Mouse (Mus musculus) MEL-GATA-1-ER (cell line): ENCODE results near the gene Slfn3.
"Not testable (repeated sequence)": the region's sequence is repeated elsewhere in the genome, so short reads cannot be mapped to it uniquely, and the experiment has no call there.

ENCODE experiments used
- DNase-seq: peaks from one replicate; pipeline ENCODE4 v3.0.0-alpha.2; 2012; ENCODE audit warnings: low read depth; ENCODE audit errors: extremely low read depth

Gene Slfn3

DNA sequence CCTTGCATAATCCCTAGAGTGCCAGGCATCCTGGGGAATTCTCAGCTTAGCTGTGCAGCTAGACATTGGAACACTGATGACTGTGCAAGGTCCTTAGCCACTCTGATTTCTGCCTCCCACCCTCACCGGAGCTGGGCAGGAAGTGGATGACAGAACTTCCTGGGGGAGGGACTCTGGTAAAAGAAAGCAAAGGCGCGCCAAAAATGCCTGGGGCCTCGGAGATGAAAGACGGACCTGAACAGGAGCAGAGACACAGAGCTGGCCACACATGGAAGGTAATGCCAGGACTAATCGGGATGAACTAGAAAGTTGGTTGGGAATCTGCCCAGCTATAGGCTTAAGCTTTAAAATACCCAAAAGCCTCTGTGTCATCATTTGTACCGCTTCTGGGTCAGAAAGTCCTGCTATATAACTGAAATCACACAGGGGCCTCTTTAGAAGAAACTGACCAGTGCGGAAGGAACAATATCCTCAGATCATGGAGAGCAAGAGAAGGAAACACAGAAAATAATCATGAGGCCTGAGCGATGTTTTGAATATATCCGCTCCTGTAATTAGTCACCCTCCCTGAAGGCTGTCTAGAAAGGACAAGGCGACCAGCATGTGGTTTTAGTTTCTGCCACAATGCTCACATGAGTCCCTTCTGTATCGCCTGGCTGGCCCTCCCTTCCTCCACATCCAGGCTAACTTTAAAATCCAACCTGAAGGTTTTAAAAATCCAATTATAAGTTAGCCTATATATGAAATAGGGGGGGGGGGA, at the start of gene Slfn3:
Slfn3 (plus strand) TSS at position 197 of the 760 bp plus-strand sequence.
- DNase-seq = no peak

DNA sequence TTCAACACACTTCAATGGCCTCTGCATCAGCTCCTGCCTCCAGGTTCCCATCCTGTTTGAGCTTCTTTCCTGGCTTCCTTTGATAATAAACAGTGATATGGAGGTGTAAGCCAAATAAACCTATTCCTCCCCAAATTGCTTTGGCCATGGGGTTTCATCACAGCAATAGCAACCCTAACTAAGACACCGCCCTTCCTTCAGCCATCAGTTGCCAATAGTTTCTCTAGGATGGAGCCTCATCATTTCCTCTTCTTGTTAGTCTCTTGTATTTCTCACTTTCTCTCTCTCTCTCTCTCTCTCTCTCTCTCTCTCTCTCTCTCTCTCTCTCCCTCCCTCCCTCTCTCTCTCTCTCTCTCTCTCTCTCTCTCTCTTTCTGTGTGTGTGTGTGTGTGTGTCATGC, 42.2 kb upstream of the Slfn3 start:
- DNase-seq = not testable (repeated sequence)

DNA sequence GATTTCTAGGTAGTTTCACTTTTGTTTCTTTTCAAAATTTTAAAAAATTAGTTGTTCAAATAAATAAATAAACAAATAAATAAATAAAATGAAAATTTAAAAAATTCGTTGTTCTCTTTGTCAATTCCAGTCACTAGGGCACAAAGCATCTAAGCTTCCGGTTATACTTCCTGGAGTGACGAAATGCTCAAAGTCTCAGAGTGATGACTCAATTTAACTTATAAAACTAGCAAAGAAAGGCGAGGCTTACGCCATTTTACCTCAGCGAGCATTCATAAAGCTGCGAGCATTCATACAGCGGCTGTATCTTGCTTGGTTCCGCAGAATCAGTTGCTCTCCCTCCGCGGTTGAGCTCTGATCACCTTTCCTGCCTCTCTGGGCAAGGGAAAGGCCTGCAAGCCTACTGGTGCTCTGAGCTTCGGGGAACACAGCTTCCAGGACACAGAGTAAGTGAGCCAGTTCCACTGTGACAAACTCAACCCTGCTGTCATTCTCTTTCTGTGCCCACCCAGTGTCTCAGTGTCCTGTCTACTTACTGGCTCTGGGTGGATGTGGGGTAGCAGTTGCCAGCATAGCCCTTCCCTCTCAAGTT, 16.1 kb upstream of the Slfn3 start, which contains the start of gene Slfn4:
Slfn4 (plus strand) TSS at position 239 of the 592 bp plus-strand sequence.
- no peak for DNase-seq

DNA sequence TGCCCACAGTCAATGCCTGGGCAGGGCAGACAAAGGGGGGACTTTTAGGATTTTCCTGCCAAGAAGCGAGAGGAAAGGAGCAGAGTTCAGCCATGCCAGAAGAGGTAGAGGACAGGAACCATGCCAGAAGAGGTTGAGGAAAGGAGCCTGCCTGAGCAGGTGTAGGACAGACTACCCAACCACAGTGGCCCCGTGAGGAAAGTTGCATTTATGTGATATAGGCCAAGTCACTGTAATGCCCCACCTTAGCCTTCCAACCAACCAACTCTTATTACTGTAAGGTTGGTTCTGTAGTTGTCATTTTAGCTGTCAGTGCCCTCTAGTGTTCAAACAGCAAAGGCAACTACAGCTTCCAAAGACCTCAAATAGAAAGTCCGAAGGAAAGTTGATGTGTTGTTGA, 871 bp downstream of the Slfn3 start:
- peak; percentile 21 for DNase-seq

DNA sequence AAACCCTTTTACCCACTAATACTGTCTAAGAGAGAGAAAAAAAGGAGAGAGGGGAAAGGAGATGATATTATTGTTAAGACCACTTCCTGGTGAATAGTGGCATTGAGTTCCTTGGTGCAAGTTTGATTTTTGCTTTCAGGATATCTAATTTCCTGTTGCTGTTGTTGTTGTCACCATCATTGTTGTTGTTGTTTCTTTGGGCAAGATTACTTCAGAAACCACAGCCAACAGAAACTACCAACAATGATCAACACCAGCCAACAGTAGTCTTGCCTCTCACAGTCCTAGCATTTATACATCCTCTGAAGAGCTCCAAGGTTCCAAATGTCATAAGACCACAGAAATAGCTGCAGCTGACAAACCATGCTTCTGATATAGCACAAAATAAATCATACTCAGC, 13.9 kb downstream of the Slfn3 start:
- DNase-seq = no peak

DNA sequence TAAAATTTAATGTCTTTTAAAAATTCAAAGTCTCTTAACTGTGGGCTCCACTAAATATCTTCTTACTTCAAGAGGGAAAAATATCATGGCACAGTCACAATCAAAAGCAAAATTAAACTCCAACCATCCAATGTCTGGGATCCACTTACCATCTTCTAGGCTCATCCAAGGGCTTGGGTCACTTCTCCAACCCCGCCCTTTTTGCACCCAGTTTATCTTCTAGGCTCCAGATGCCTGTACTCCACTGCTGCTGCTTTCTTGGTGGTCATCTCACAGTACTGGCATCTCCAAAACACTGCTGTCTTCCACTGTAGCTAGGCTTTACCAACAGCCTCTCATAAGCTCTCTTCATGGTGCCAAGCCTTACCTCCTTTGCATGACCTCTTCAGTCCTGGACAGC, 25.0 kb downstream of the Slfn3 start:
- DNase-seq = no peak

DNA sequence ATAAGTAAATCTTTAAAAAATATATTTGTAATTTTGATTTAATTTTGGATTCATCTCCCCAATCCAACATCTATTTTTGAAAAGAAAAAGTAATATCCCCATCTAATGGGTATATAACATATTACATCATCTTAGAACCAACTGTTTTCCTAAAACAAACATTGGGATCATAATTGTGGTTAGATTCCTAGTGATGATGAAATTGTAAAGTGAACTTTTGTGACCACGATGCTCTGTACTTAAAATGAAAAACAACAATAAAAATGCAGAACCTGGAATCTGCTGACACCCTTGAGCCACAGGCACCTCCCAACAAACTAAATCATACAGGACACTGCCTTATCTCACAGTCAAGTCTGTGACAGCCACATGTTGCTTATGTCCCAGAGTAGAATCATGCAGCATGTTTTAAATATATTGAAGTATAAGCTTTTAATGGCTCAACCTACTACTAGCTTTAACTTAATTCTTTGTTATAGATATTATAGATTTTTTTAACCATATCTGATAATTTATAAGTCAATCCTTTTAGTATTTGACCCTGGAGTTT, 30.3 kb downstream of the Slfn3 start:
- no peak for DNase-seq

DNA sequence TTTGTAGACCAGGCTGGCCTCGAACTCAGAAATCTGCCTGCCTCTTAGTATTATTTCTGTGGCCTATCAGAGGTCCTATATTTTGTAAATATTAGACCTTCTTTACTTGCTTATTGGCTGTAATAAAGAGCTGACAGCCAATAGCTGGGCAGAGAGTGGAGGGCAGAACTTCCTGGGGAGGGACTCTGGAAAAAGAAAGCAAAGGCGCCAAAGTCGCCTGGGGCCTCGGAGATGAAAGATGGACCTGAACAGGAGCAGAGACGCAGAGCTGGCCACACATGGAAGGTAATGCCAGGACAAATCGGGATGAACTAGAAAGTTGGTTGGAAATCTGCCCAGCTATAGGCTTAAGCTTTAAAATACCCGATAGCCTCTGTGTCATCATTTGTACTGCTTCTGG, 32.2 kb downstream of the Slfn3 start:
- DNase-seq = peak; percentile 89

DNA sequence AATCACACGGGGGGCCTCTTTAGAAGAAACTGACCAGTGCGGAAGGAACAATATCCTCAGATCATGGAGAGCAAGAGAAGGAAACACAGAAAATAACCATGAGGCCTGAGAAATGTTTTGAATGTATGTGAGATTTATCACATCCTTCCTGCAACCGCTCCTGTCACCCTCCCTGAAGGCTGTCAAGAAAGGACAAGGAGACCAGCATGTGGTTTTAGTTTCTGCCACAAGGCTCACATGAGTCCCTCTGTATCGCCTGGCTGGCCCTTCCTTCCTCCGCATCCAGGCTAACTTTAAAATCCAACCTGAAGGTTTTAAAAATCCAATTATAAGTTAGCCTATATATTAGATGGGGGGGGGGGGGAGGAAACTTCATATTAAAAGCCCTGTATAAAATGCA, 32.7 kb downstream of the Slfn3 start:
- not testable (repeated sequence) for DNase-seq

DNA sequence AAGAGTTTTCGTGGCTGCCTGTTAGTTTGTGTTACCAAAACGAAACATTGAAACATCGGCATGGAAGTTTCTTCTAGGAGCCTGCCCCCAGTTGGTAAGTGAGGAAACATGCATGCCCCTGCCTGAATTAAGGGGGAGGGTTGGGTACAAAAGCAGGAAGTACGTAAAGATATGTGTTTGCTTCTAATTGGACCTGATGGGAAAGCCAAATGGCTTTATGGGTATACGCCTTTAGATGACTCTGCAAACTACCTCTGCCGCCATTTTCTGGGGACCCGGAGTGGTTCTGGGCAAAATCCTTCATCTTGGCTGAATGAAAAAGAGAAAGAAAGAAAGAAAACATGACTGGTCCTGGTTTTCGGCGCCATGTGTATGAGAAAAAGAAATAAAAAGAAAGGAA, 33.1 kb downstream of the Slfn3 start:
- peak; percentile 98 for DNase-seq

DNA sequence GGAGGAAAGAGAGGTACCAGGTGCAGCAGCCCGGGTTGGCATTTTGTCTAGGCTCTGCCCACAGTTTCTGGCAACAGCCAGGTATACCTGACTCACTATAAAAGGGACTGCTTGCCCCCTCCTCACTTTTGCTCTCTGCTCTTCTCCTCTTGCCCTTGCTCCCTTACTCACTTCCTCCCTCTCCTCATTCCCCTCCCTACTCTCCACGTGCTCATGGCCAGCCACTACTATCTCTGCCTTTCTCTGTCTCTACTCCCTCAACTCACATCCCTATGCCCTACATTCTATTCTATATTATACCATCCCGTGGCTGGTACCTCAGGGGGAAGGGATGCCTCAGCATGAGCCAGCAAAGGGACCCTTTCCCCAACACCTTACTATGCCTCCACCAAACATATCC, 33.6 kb downstream of the Slfn3 start:
- no peak for DNase-seq

DNA sequence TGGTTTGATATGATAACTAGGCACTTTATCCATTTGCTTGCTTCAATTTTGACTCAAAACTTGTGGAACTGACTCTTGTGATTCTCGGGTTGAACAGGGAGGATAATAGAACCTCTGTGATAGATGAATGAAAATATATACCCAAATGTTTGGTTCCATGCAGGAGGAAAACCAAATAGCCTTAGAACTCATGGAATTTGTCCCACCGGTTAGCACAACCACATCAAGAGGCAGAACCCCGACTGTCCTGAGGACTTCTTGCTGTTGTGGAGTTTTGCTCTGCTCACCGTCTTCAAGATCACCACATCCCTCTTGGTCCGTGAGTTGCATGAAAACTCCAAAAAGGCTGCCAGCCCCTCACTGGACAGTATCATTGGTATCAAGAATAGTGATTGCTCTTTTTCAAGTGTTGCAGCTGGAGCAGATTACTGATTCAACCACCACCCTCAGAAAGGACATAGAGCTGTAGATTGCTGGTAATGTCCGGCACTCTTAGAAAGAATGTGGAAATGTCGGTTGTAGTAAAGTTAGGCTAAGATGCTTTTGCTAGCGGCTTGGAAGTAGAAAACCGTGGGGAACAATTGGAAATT, 34.3 kb downstream of the Slfn3 start:
- DNase-seq = no peak

DNA sequence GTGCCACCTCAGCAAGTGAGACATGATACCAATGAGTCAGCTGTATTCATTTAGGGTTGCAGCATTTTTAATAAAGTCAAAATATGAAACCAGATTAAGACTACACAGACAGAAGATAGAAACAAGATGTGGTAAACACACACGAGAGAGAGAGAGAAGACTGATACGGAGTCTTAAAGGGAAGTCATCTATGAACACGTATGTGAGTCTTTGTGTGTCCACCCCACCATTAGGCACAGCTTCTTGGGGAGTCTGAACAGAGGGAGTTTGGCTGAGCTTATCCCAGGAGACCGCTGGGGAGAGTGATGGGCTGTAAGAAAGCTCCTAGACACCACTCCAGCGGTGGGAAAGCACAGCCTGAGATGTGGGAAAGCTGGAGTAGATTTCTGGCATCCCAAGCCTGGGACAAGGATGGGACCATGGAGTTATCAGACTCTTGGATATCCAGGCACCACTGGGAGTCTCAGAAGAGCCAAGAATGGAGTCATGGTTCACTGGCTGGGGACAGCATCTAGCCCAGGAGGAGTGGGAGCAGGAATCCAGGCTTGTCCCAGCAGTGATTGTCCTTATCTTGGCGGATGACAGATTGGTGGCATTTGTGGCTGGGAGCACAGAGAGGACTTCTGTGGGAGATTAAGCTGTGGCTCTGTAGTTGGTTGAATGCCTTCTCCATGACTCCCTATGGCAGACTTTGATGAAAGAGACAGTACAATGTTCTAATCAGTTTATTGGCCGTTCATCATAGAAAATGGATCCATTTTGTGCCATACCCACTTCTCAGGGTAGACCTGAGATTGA, 37.0 kb downstream of the Slfn3 start:
- no peak for DNase-seq

DNA sequence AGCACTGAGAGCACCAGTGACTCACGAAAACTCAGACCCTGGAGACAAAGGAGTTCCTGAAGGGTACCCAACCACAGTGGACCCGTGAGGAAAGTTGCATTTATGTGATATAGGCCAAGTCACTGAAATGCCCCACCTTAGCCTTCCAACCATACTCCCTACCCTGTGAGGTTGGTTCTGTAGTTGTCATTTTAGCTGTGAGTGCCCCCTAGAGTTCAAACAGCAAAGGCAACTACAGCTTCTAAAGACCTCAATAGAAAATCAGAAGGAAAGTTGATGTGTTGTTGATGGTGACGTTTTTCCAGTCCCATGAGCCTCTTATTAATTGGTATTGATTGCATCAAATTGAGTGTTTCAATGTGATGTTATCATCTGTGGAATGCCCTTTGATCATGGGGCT, 39.8 kb downstream of the Slfn3 start:
- no peak for DNase-seq

DNA sequence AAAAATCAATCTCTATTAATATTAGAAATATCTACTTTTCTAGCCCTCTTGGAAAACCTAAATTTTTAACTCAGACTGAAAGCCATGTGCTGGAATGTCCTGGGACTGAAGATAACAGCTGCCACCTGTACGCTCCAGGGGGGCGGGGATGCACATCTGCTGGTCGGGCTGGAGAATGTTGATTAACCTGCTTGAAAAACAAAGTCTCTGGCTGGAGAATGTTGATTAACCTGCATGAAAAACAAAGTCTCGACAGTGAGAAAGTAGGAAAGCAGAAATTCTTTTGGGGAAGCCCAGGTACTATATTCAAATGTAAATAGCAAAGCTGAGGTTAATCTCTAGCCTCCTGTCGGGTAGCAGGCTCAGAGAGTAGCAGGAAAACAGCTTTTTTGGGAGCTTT, 42.5 kb downstream of the Slfn3 start:
- DNase-seq = not testable (repeated sequence)

DNA sequence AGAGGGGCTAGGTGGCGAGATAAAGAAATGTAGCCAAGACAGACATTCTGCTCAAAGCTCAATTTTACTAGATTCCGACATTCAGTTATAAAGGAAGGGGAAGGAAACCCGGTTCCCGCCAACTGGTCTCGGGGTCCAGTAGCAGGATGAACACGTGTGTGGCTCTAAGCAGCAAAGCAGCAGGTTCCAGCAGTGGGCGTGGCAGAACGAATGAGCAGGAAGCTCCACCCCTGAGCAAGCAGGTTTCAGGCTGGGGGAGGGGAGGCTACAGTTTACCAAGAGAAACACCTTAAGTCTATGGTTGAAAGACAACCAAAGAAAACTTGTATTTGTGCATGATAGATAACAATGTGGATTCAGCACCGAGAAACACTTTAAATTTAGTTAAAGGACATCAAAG, 46.3 kb downstream of the Slfn3 start:
- not testable (repeated sequence) for DNase-seq

DNA sequence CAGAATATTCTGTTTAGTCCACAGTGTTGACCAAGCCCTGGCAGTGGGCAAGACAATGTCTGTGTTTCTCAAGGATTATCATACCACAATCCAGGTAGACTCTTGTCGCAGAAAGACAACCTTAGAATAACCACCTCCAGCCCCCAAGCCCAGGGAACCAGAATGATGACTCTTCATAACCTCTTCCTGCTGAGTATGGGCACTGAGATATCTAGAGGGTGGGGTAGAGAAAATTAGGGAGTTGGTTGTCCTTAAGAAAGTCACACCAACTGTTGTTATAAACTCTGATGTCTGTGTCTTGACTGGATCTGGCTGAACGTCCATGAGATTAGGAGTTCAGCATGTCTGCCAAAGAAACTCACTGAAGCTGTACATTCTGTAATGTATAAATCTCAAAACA, 47.3 kb downstream of the Slfn3 start:
- DNase-seq = no peak

DNA sequence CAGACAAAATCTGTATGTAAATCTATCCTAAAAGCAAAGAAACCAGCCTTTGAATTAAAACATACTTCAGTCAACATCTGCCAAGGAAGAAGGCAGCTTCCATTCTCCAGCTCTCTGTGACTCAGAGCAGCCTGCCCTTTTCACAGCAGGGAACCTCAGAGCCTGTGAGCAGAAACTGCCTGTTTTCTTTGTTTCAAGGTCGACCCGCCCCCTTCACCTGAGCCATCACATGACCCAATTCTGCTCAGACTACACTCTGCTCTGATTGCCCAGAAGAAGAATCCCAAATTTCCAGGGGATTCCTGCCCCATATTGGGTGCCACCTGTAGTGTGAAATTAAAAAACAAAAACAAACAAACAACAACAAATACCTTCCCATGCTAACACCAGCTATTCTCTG, 48.7 kb downstream of the Slfn3 start:
- DNase-seq = no peak

DNA sequence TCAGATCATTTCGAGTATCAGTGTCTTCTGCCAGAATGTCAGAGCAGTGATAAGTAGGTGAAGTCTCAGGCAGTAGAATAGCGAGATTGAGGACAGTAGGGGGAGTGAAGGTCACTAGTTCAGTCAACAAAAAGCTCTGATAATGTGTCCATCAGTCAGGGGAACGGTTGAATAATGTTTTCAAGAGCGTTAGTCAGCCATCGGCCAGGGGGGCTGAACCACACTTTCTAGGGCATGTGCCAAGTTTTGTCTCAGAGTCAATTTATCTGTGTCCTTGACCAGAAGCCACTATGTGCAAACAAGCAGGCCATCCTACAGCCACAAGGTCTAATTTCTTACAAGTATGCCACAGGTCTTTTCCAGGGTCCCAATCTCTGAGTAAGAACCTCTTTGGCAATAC, 66.1 kb downstream of the Slfn3 start:
- DNase-seq = not testable (repeated sequence)

DNA sequence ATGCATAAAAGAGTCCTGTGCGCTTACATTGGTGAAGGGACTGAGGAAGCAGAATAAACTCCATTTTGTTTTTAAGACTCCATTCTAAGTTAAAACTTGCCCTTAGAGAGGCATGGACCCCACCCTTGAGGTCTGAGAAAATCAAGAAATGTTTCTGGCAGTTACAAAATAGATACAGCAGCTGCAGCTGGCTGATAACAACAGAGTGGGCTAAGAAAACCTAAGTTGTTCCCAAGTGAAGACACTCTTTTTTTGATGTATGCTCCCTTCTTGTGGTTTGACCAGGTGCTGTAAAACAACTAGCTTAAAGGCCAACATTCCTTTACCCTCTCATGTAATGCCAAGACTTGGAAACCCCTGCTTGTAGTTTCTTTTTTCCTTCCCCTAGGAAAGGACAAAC, 71.5 kb downstream of the Slfn3 start:
- peak; percentile 79 for DNase-seq

DNA sequence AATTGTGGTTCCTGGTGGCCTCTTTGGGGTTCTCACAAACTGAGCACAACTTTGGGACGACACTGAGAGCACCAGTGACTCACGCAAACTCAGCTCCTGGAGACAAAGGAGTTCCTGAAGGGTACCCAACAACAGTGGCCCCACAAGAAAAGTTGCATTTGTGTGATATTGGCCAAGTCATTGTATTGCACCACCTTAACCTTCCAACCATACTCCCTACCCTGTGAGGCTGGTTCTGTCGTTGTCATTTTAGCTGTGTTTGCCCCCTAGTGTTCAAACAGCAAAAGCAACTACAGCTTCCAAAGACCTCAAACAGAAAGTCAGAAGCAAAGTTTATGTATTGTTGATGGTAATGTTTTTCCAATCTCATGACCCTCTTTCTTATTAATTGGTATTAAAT, 72.0 kb downstream of the Slfn3 start:
- DNase-seq = peak; percentile 66
